Mouse (Mus musculus) liver, embryonic 13.5 days (tissue): ENCODE data around the gene Rflnb. TPM values are rescaled to one million over a fixed set of nuclear protein-coding genes. Genes with fewer than 3 reads are reported as not detected.

ENCODE experiments used
- ATAC-seq: fragments of 200-750 bp; cut with Nextera tagmentation; 2 replicates; pipeline ENCODE4 v1.8.0; 2017; ENCODE audit warnings: low read depth, mild to moderate bottlenecking, moderate number of reproducible peaks, moderate library complexity
- DNase-seq: peaks from one replicate; pipeline ENCODE4 v3.0.0; 2022
- H3K27ac ChIP-seq: fragments of 300-500 bp; sonication (generic); 2 replicates; pipeline ENCODE4 v1.5.1; 2015; ENCODE audit warnings: moderate library complexity, mild to moderate bottlenecking, inconsistent platforms
- H3K27me3 ChIP-seq: fragments of 300-500 bp; sonication (generic); 2 replicates; pipeline ENCODE4 v1.6.1; 2015; ENCODE audit warnings: mild to moderate bottlenecking, inconsistent platforms
- H3K36me3 ChIP-seq: fragments of 300-500 bp; sonication (generic); 2 replicates; pipeline ENCODE4 v1.6.1; 2015; ENCODE audit warnings: mild to moderate bottlenecking, inconsistent platforms
- H3K4me1 ChIP-seq: fragments of 300-500 bp; sonication (generic); replicated peaks from 2 replicates; pipeline ENCODE4 v1.6.1; 2015; ENCODE audit warnings: inconsistent platforms
- H3K4me2 ChIP-seq: fragments of 300-500 bp; sonication (generic); 2 replicates; pipeline ENCODE4 v1.6.1; 2015; ENCODE audit warnings: inconsistent platforms, mild to moderate bottlenecking, moderate library complexity
- H3K4me3 ChIP-seq: fragments of 300-500 bp; sonication (generic); replicated peaks from 2 replicates; pipeline ENCODE4 v1.5.1; 2015; ENCODE audit warnings: mild to moderate bottlenecking, inconsistent platforms
- H3K9ac ChIP-seq: fragments of 300-500 bp; sonication (generic); 2 replicates; pipeline ENCODE4 v1.6.1; 2015; ENCODE audit warnings: mild to moderate bottlenecking, inconsistent platforms
- H3K9me3 ChIP-seq: fragments of 300-500 bp; sonication (generic); replicated peaks from 2 replicates; pipeline ENCODE4 v1.6.1; 2016; ENCODE audit warnings: inconsistent platforms
- WGBS: fragments of 180-500 bp; shearing (Covaris S2); methylation state at CpG from one replicate; pipeline ENCODE4 v1.1.7; 2015; ENCODE audit not compliant: insufficient replicate concordance; 5-methylcytosine and 5-hydroxymethylcytosine counted together
- polyA plus RNA-seq: library from polyadenylated mRNA; unstranded; fragments of >200 nt; fragmentation: Nextera tagmentation; extraction: Ambion mirVana; gene quantifications from 2 replicates; pipeline ENCODE4 v1.2.1, GENCODE M21; 2015

Rflnb gene
- polyA plus RNA-seq, 1 experiment from 2014 or later: 3.1 TPM

DNA sequence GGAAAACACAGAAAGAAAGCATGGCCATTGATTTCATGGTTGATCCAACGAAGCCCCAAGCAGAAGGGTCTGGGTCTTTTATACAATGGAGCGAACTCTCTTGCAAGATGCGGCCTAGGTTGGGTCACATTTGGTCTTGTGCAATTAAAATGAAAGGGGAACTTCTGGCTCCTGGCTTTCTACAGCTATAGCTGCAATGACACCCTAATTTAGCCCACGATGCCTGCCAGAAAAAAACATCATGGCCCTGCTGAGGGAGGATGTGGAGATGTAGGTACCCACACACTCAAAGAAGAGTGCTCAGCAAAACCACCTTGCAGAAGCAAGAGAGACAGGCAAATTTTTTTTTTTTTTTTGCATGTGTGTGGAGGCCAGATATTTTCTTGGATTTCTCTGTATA is 6.3 kb upstream of the Rflnb start:
- ATAC-seq: no peak
- H3K4me1 ChIP-seq: no peaks in the 10 kb centered on the region
- 63% methylated on average over 4 of the region's 4 CpGs for WGBS
- no peak overlapping the region for H3K27ac ChIP-seq
- H3K27me3 ChIP-seq: peaks cover 17% of the 10 kb centered on the region
- no peak overlapping the region for H3K9ac ChIP-seq
- no peaks in the 10 kb centered on the region for H3K9me3 ChIP-seq
- H3K4me3 ChIP-seq: no peak overlapping the region
- no peaks in the 10 kb centered on the region for H3K36me3 ChIP-seq
- no peak overlapping the region for H3K4me2 ChIP-seq
- DNase-seq: no peak

DNA sequence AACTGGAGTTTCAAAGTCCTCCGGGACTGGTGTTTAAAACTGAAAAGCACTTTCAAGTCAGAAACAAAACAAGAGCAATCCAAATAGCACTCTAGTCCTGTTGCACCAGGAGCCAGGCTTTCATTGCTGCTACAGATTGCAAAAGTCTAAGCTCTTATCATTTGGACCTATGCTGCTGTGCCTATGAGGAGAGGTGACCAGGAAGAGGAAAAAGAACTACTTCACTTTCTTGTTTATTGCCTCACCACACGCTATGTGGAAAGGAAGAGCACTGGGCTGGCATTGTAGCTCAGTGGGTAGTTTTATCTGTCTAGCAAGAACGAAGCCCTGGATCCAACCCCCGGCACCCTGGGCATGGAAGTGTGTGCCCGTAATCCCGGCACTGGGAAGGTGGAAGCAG is 5.8 kb upstream of the Rflnb start:
- Histone ChIP-seq H3K9ac (no peak overlapping the region), H3K4me2 (no peak overlapping the region), H3K9me3 (no peaks in the 10 kb centered on the region), H3K27ac (no peak overlapping the region), H3K27me3 (peaks cover 19% of the 10 kb centered on the region), H3K4me3 (no peak overlapping the region), H3K36me3 (no peaks in the 10 kb centered on the region), H3K4me1 (no peaks in the 10 kb centered on the region)
- 75% methylated on average over 6 of the region's 6 CpGs for WGBS
- ATAC-seq: no peak
- DNase-seq: no peak

DNA sequence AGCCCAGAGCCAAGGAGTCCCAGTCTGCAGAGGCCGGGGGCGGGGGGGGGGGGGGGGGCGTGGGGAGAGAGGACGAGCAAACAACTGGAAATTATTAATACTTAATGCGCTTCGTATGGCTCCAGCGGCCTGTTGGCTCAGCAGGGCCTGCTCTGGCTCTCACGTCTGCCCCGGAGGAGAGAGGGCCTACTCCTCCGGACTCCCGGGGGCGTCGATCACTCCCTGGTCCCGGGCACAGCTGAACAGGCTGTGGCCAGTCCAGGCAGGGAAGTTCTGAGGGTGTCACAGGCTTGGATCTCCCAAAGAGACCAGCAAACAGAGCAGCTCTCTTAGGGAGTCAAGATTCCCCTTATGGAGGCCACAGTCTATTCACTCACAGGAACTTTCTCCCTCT is 487 bp upstream of the Rflnb start:
- Histone ChIP-seq H3K27me3 (peaks cover 57% of the 10 kb centered on the region), H3K4me3 (peak overlapping the region; percentile 67), H3K9ac (peak overlapping the region; percentile 55), H3K27ac (no peak overlapping the region), H3K9me3 (no peaks in the 10 kb centered on the region), H3K4me1 (peaks cover 20% of the 10 kb centered on the region), H3K4me2 (peak overlapping the region; percentile 92), H3K36me3 (no peaks in the 10 kb centered on the region)
- peak; percentile 16; the same call in 1 of the 2 replicates for ATAC-seq
- no peak for DNase-seq
- WGBS: 7% methylated on average over 14 of the region's 14 CpGs

DNA sequence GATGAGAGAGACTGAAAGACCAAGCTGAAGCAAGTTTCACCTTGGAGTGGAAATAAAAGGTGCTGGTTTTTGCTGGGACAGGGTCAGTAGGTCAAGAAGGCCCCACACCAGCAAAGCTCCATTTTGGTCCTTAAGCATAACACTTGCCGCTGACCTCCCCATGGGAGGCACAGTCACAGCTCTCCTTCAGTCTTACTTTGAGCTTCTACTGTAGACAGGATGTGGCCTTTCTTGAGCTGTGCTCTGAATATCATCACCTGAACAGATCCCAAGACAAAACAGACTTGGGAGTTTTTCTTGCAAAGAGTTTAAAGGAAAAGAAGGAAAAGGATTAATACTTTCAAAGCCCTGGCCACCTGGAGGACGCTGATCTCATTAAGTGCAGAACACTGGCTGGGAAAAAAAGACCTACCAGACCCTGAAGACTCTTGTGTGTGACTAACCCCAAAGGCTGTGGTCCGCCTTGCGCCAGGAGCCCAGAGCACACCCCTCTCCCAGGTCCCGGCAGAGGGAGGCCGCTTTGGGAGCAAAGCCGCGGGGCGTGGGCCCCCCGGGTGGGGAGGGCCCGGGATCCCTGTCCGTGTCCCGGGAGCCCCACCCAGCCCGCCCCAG is 949 bp downstream of the Rflnb start:
- DNase-seq (no peak), ATAC-seq (no peak)
- H3K9ac ChIP-seq: peak overlapping the region; percentile 71
- H3K27ac ChIP-seq: no peak overlapping the region
- WGBS: 16% methylated on average over 10 of the region's 14 CpGs
- H3K4me1 ChIP-seq: peaks cover 20% of the 10 kb centered on the region
- H3K9me3 ChIP-seq: no peaks in the 10 kb centered on the region
- peak overlapping the region; percentile 92 for H3K4me2 ChIP-seq
- H3K36me3 ChIP-seq: no peaks in the 10 kb centered on the region
- H3K27me3 ChIP-seq: peaks cover 57% of the 10 kb centered on the region
- peak overlapping the region; percentile 67 for H3K4me3 ChIP-seq

DNA sequence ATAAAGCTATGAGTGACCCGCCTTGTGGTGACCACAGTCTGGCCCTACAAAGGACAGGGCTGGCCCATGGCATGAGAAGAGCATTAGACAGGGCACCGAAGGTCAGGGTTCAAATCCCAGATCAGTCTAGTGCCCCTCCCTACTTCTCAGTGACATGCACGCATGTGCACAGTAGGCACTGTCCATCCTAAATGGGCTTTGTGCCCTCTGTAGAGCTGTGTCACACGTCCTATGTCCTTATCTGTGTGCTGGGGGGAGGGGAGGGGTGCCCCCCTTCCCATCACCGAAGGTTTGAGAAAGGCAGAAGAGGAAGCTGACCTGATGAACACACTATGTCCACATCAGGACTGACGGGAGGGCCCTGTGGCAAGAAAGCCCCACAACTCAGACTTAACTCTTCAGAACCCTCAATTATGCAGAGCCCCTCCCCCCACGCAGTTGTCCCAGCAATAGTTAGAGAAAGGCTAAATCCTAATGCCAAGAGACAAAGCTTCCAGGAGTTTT is 2.5 kb downstream of the Rflnb start:
- 40% methylated on average over 7 of the region's 7 CpGs for WGBS
- DNase-seq (no peak), ATAC-seq (no peak)
- no peak overlapping the region for H3K4me3 ChIP-seq
- peaks cover 20% of the 10 kb centered on the region for H3K4me1 ChIP-seq
- no peaks in the 10 kb centered on the region for H3K9me3 ChIP-seq
- peaks cover 50% of the 10 kb centered on the region for H3K27me3 ChIP-seq
- no peak overlapping the region for H3K9ac ChIP-seq
- H3K4me2 ChIP-seq: no peak overlapping the region
- H3K27ac ChIP-seq: no peak overlapping the region
- H3K36me3 ChIP-seq: no peaks in the 10 kb centered on the region

DNA sequence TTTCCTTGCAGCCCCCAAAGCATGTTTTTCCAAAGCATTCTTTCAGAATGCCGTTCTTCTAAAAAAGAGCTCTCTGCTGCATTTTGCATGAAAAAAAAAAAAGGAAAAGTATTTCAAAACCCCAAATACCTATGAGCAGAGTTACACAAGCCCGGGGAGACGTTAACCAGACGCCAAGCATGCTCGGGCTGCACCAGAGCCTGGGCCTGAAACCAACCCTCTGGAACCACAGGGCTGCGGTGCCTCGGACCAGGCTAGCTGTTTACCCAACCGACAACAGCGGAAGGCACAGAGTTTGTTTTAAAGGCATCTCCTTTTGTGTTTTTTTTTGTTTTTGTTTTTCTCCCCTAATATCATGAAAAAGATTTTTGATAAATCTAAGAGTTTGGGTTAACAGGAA is 6.7 kb downstream of the Rflnb start:
- no peaks in the 10 kb centered on the region for H3K4me1 ChIP-seq
- no peak for DNase-seq
- H3K4me2 ChIP-seq: no peak overlapping the region
- no peak overlapping the region for H3K9ac ChIP-seq
- no peak overlapping the region for H3K4me3 ChIP-seq
- H3K9me3 ChIP-seq: no peaks in the 10 kb centered on the region
- ATAC-seq: no peak
- H3K27me3 ChIP-seq: peaks cover 14% of the 10 kb centered on the region
- H3K27ac ChIP-seq: no peak overlapping the region
- WGBS: 70% methylated on average over 9 of the region's 9 CpGs
- H3K36me3 ChIP-seq: no peaks in the 10 kb centered on the region

DNA sequence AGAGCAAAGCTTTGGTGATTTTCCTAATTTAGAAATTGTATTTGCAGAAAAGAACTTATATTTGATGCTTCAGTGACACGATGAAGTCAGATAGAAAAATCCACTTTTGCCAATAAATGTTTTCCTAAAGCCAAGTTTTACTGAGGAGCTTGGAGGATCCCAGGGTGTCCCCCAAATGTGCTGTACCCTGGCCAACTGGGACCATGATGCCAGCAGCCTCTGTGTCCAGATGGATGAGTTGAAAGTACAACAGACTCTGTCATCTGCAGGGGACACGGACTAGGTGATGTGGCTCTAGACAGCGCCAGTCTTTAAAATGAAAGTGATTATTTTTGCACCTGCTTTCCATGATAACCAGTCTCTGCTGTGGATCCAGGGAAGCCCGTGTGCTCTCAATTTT is 7.7 kb downstream of the Rflnb start:
- H3K9me3 ChIP-seq: no peaks in the 10 kb centered on the region
- no peak overlapping the region for H3K4me3 ChIP-seq
- ATAC-seq (no peak), DNase-seq (no peak)
- no peaks in the 10 kb centered on the region for H3K4me1 ChIP-seq
- WGBS: 65% methylated on average over 4 of the region's 4 CpGs
- H3K9ac ChIP-seq: no peak overlapping the region
- no peak overlapping the region for H3K4me2 ChIP-seq
- H3K27ac ChIP-seq: no peak overlapping the region
- no peaks in the 10 kb centered on the region for H3K36me3 ChIP-seq
- H3K27me3 ChIP-seq: peaks cover 4% of the 10 kb centered on the region; the same call in 1 of the 2 replicates

DNA sequence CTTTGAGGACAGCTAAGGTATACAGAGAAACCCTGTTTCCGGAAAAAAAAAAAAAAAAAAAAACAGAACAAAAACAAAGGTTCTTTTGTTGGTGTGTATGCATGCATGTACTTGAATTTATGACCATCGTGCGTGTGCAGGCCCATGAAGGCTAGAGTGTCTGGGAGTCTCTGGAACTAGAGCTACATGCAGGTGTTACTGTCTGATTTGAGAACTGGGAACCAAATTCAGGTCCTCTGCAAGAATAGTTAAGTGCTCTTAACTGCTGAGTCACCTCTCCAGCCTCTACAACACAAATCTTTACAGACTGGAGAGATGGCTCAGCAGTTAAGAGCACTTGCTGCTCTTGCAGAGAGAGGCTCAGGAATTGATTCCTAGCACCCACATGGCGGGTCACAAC is 11.8 kb downstream of the Rflnb start:
- no peaks in the 10 kb centered on the region for H3K36me3 ChIP-seq
- no peaks in the 10 kb centered on the region for H3K4me1 ChIP-seq
- no peaks in the 10 kb centered on the region for H3K27me3 ChIP-seq
- no peaks in the 10 kb centered on the region for H3K9me3 ChIP-seq
- DNase-seq (no peak), ATAC-seq (no peak)
- 64% methylated on average over 4 of the region's 4 CpGs for WGBS
- no peak overlapping the region for H3K4me3 ChIP-seq
- H3K27ac ChIP-seq: no peak overlapping the region
- no peak overlapping the region for H3K9ac ChIP-seq
- H3K4me2 ChIP-seq: no peak overlapping the region

DNA sequence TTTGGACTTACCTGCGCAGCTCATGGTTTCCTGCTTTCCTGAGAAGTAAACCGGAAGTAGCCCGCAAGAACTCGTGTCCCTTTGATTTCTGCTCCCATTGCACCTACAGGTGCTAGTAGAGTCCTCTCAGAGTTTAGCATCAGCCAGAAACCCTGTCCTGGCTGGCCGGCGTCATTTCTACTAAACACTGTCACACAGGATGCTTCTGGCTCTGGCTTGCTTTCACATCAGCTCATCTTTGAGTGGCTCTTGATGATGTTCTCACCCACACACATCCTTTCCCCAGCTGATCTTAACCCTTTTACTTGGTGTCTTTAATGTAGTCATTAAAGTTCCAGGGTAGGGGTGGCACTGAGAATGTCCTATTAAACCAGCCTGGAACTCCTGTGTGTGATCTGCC is 12.3 kb downstream of the Rflnb start:
- H3K4me1 ChIP-seq: no peaks in the 10 kb centered on the region
- H3K9me3 ChIP-seq: no peaks in the 10 kb centered on the region
- ATAC-seq: no peak
- H3K4me2 ChIP-seq: no peak overlapping the region
- H3K27ac ChIP-seq: no peak overlapping the region
- no peaks in the 10 kb centered on the region for H3K36me3 ChIP-seq
- no peak for DNase-seq
- H3K27me3 ChIP-seq: no peaks in the 10 kb centered on the region
- 68% methylated on average over 6 of the region's 6 CpGs for WGBS
- no peak overlapping the region for H3K4me3 ChIP-seq
- H3K9ac ChIP-seq: no peak overlapping the region

DNA sequence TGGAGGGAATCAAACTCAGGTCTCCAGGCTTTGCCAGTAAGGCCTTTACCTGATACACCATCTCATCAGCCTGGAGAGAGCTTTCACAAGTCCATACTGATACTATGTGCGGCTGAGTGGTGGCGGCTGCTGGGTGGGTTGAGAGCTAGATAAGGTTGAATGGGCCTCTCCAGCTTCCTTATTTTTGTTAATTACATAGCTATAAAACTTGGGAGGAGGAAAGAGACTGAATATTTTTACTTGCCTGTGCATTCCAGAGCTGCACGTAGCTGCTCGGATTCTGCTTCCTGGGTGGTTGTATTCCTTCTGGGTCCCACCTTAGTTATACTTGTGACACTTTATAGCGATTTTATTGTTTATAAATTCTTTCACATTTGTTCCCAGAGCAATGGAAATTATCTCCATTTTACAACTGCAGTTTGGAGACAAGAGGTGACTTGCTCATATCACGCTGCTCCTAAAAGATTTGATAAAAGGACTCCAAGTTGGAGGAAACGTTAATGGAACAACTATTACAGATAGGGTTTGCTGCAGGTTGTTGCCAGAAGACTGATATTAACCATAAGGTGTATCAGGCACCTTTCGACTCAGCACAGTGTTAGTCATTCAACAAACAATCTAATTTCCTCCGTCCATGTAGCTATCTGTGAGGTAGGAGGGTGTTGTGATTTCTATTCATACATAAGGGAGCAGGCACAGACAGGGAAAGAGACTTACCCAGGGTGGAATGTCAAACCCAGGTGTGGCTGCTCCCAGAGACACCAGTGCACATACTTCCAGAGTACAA is 16.6 kb downstream of the Rflnb start:
- H3K4me1 ChIP-seq: no peaks in the 10 kb centered on the region
- 47% methylated on average over 9 of the region's 9 CpGs for WGBS
- DNase-seq (no peak), ATAC-seq (no peak)
- H3K9me3 ChIP-seq: no peaks in the 10 kb centered on the region
- no peak overlapping the region for H3K27ac ChIP-seq
- no peaks in the 10 kb centered on the region for H3K36me3 ChIP-seq
- no peak overlapping the region for H3K9ac ChIP-seq
- no peaks in the 10 kb centered on the region for H3K27me3 ChIP-seq
- no peak overlapping the region for H3K4me2 ChIP-seq
- H3K4me3 ChIP-seq: no peak overlapping the region

DNA sequence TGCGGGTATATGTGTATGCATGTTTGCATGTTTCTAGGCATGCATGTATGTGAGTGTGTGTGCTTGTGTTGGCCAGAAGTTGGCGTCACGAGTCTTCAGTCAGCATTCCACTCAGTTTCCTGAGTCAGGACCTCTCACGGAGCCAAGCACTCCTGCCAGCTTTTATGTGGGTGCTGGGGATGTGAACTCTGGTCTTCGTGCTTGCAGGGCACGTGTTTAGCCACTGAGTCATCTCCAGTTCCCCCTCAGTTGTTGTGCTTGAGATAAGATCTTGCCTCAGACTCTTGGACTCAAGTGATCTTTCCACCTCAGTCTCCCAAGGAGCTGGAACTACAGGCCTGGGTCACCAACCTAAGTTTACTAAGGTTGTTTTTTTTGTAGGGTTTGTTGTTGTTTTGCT is 18.5 kb downstream of the Rflnb start:
- 54% methylated on average over 6 of the region's 6 CpGs for WGBS
- no peak overlapping the region for H3K27ac ChIP-seq
- H3K36me3 ChIP-seq: no peaks in the 10 kb centered on the region
- H3K9ac ChIP-seq: no peak overlapping the region
- no peak for DNase-seq
- H3K4me3 ChIP-seq: no peak overlapping the region
- no peaks in the 10 kb centered on the region for H3K4me1 ChIP-seq
- H3K9me3 ChIP-seq: no peaks in the 10 kb centered on the region
- no peak for ATAC-seq
- H3K4me2 ChIP-seq: no peak overlapping the region
- H3K27me3 ChIP-seq: no peaks in the 10 kb centered on the region

DNA sequence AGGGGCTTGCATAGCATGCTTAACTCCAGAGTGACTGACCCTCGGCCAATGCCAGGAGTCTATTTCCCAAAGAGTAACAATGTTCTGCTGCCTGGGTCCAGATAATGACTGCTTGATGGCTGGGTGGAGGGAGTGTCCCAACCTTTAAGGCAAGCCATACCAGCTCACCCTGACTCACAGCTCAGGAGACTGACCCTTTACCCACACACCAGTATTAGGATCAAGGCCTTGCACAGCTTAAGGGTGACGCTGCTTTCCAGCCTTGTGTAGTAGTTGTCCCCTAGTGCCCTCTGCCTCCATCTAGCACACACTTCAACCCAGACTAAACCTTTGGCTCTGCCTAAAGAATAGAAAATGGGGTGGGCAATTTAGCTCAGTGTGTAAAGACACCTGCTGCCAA is 19.4 kb downstream of the Rflnb start:
- Histone ChIP-seq H3K27me3 (0 out of 2 replicates have a peak, but pooled peaks cover 2% of the 10 kb centered on the region), H3K4me3 (no peak overlapping the region), H3K4me2 (no peak overlapping the region), H3K36me3 (no peaks in the 10 kb centered on the region), H3K9me3 (no peaks in the 10 kb centered on the region), H3K4me1 (no peaks in the 10 kb centered on the region), H3K9ac (no peak overlapping the region), H3K27ac (no peak overlapping the region)
- ATAC-seq (no peak), DNase-seq (no peak)
- 76% methylated on average over 2 of the region's 2 CpGs for WGBS
